Mouse (Mus musculus) left cerebral cortex, postnatal 25 days (tissue): Measurements from ENCODE around the gene Vmn1r58. TPM values are rescaled to one million over a fixed set of nuclear protein-coding genes. Genes with fewer than 3 reads are reported as not detected.
"Not testable (repeated sequence)": the region's sequence is repeated elsewhere in the genome, so short reads cannot be mapped to it uniquely, and the experiment has no call there.

Source experiments
- DNase-seq, 2 experiments: peaks; one replicate each; pipeline ENCODE4 v3.0.0; 2022; ENCODE audit warnings: low spot score in 2 of 2, mixed read lengths in 1 of 2
- intact Hi-C: fragments of 180-260 bp; cut with DNase I; formaldehyde crosslinking; loops from one replicate; pipeline ENCODE4 v1.15.1; 2025
- total RNA-seq, 2 experiments: library from RNA; stranded (reverse); gene quantifications; 2 replicates each; pipeline ENCODE4 v1.2.3; 2021

The Vmn1r58 gene
- not detected for total RNA-seq

DNA sequence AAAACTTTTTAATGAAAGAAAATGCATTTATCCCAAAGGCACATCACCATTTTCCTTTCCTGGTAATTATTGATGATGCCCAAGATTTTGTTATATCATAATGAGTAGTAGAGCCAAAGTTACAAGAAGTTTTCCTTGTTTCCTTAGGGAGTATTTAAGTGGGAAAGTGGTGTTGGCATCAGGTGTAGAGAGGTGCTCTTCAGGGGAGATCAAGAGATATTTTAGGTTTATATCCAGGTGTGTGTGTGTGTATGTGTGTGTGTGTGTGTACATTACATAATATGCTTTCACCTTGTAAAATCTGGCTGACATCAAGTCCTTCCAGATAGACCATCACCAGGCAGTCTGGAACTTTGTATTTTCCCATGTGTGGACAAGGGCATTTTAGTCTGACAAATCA, at the start of gene Vmn1r58:
Gene Vmn1r58, minus strand, starts transcription at position 101 of the 400 bp plus-strand sequence.
- intact Hi-C loops: not testable (repeated sequence)

DNA sequence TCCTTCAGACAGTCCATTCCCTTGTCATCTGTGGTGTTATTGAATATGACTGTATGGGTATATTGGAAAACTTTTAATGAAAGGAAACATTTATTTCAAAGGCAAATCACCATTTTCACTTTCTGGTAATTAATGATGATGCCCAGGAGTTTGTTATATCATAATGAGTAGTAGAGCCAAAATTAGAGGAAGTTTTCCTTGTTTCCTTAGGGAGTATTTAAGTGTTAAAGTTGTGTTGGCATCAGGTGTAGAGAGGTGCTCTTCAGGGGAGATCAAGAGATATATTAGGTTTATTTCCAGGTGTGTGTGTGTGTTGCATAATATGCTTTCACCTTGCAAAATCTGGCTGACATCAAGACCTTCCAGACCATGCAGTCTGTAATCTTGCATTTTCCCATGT, 43.5 kb upstream of the Vmn1r58 start, which contains the start of gene Vmn1r59:
Gene Vmn1r59, minus strand, starts transcription at position 101 of the 400 bp plus-strand sequence.
- DNase-seq: no peak
- intact Hi-C loops: no loop called here

More for the DNA sequence above, at the start of gene Vmn1r58:
- not testable (repeated sequence) for DNase-seq

DNA sequence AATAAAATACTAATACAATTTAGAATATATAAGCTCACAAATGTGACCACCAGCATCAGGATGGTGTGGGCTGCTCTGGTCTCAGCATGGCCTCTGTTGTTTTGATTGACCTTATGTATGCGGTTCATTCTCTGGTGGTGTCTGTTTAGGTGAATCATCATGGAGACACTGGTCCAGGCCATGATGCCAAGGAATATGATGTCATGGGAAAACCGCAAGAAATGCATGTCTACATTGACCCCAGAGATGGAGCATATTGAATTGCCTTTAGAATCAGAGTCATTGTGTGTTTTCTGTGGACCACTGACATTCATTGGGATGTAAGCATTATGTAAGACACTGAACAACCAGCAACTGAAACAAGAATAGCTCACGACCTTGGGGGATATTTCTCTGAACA, 40.8 kb upstream of the Vmn1r58 start:
- intact Hi-C loops, DNase-seq: not testable (repeated sequence)

GRCm38 (mm10) chr7:5448627-5449026, 35.4 kb upstream of the Vmn1r58 start:
- DNase-seq: no peak
- intact Hi-C loops: no loop called here

- intact Hi-C loops: no loop called here
- DNase-seq: no peak
Measured at GRCm38 (mm10) chr7:5406201-5406600, 7.0 kb downstream of the Vmn1r58 start.

GRCm38 (mm10) chr7:5366724-5367123, 46.5 kb downstream of the Vmn1r58 start:
- intact Hi-C loops: loop anchor here (2.0 kb wide), 1 partner anchor 30 kb away; no protein-coding TSS in a partner anchor
- no peak for DNase-seq

GRCm38 (mm10) chr7:5363599-5363998, 49.6 kb downstream of the Vmn1r58 start:
- DNase-seq: no peak
- intact Hi-C loops: no loop called here

Other genes starting within 250 kb of the Vmn1r58 start
- not detected for gene Vmn1r56, start 216.6 kb downstream of the Vmn1r58 start, total RNA-seq
- not detected for gene Vmn1r57, start 194.9 kb downstream of the Vmn1r58 start, total RNA-seq
- not detected for gene Gm5065, start 62.9 kb downstream of the Vmn1r58 start, total RNA-seq
- not detected for gene Nlrp2, start 62.4 kb downstream of the Vmn1r58 start, total RNA-seq
- gene Vmn1r59, start 43.4 kb upstream of the Vmn1r58 start, total RNA-seq: not detected
- not detected for gene Vmn2r28, start 80.6 kb upstream of the Vmn1r58 start, total RNA-seq
- not detected for gene Vmn1r60, start 133.9 kb upstream of the Vmn1r58 start, total RNA-seq
- gene Vmn1r61, start 199.9 kb upstream of the Vmn1r58 start, total RNA-seq: not detected